Mouse (Mus musculus): ENCODE measurements around the gene Gse1. TPM values are rescaled to one million over a fixed set of nuclear protein-coding genes. Genes with fewer than 3 reads are reported as not detected.
A peak's percentile ranks its signal among the peaks of the same experiment; 100 is the strongest.

Gse1 gene
- polyA plus RNA-seq, 1 experiment: 52.4 TPM

DNA sequence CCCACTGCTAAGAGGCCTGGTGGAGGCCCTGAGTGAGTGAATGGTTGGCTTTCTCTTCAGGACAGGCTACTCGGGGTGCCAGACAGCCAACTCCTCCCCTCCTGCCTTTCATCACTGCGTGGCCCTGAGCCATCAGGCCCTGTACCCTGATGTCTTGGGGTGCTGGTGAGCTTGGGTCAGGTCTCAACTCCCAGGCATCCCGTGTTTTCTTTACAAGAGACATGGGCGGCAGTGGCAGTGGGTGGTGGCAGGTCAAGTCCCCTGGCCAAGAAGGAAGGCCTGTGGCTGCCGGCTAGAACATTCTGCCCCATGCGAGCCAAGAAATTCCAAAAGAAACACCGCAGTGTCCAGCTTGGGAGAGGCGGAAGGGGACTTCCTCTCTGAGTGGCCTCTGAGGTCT is 41.8 kb upstream of the Gse1 start:
- no peak for TF ChIP-seq POLR2A (IDR thresholded peaks at IDR 0.05; ENCODE audit: borderline replicate concordance, insufficient read depth, low read length)
- no peak for TF ChIP-seq CTCF (IDR thresholded peaks at IDR 0.05; ENCODE audit: borderline replicate concordance, insufficient read depth, low read depth, low read length)
- no peak for DNase-seq
- H3K27me3 ChIP-seq (ENCODE audit: control insufficient read depth, insufficient read depth, low read length): no peaks in the 10 kb centered on the region
- no peak overlapping the region for H3K4me3 ChIP-seq (replicated peaks; ENCODE audit: insufficient read depth, low read depth, low read length)
- no peak overlapping the region for H3K27ac ChIP-seq (ENCODE audit: insufficient read depth, low read length)
- peaks cover 19% of the 10 kb centered on the region; the same call in 1 of the 2 replicates for H3K4me1 ChIP-seq (ENCODE audit: control insufficient read depth, insufficient read depth, low read length)
- 75% methylated on average over 8 of the region's 8 CpGs for WGBS

GRCm38 (mm10) chr8:120188510-120188909 is 39.7 kb upstream of the Gse1 start:
- no peak for DNase-seq
- WGBS: 74% methylated on average over 6 of the region's 6 CpGs
- no peak for TF ChIP-seq POLR2A (IDR thresholded peaks at IDR 0.05; ENCODE audit: borderline replicate concordance, insufficient read depth, low read length)
- TF ChIP-seq CTCF (IDR thresholded peaks at IDR 0.05; ENCODE audit: borderline replicate concordance, insufficient read depth, low read depth, low read length): no peak
- Histone ChIP-seq H3K27ac (ENCODE audit: insufficient read depth, low read length) (no peak overlapping the region), H3K4me3 (replicated peaks; ENCODE audit: insufficient read depth, low read depth, low read length) (no peak overlapping the region), H3K4me1 (ENCODE audit: control insufficient read depth, insufficient read depth, low read length) (peaks cover 23% of the 10 kb centered on the region; the same call in 1 of the 2 replicates), H3K27me3 (ENCODE audit: control insufficient read depth, insufficient read depth, low read length) (no peaks in the 10 kb centered on the region)

DNA sequence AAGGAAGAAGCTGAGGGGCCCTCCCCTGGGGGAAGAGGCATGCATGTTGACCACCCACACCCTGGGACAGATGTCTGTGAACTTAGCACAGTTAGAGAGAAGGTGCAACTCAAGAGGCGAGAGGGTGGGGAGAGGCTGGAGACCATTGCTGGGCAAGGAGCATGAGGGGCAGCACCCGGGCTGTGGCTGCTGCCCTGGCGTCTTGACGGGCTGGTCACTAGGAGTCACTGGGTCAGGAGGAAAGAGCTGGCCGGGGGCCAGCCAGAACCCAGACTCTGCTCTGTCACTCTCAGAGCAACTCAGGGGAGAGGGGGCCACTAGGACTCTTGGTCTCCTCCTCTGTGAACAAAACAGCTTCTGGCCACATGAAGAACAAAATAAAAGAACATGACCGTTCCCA is 38.8 kb upstream of the Gse1 start:
- 81% methylated on average over 6 of the region's 6 CpGs for WGBS
- Histone ChIP-seq H3K4me3 (replicated peaks; ENCODE audit: insufficient read depth, low read depth, low read length) (no peak overlapping the region), H3K4me1 (ENCODE audit: control insufficient read depth, insufficient read depth, low read length) (peaks cover 23% of the 10 kb centered on the region; the same call in 1 of the 2 replicates), H3K27me3 (ENCODE audit: control insufficient read depth, insufficient read depth, low read length) (no peaks in the 10 kb centered on the region), H3K27ac (ENCODE audit: insufficient read depth, low read length) (no peak overlapping the region)
- no peak for DNase-seq
- TF ChIP-seq POLR2A (IDR thresholded peaks at IDR 0.05; ENCODE audit: borderline replicate concordance, insufficient read depth, low read length) (no peak), CTCF (IDR thresholded peaks at IDR 0.05; ENCODE audit: borderline replicate concordance, insufficient read depth, low read depth, low read length) (no peak)

GRCm38 (mm10) chr8:120190107-120190809 is 38.0 kb upstream of the Gse1 start:
- TF ChIP-seq POLR2A (IDR thresholded peaks at IDR 0.05; ENCODE audit: borderline replicate concordance, insufficient read depth, low read length) (peak; percentile 61; the same call in 1 of the 2 replicates), CTCF (IDR thresholded peaks at IDR 0.05; ENCODE audit: borderline replicate concordance, insufficient read depth, low read depth, low read length) (no peak)
- DNase-seq: peak; percentile 35 to 48
- Histone ChIP-seq H3K27ac (ENCODE audit: insufficient read depth, low read length) (peak overlapping the region; percentile 78), H3K27me3 (ENCODE audit: control insufficient read depth, insufficient read depth, low read length) (no peaks in the 10 kb centered on the region), H3K4me1 (ENCODE audit: control insufficient read depth, insufficient read depth, low read length) (peaks cover 22% of the 10 kb centered on the region; the same call in 1 of the 2 replicates), H3K4me3 (replicated peaks; ENCODE audit: insufficient read depth, low read depth, low read length) (peak overlapping the region; percentile 33)
- 46% methylated on average over 17 of the region's 17 CpGs for WGBS

DNA sequence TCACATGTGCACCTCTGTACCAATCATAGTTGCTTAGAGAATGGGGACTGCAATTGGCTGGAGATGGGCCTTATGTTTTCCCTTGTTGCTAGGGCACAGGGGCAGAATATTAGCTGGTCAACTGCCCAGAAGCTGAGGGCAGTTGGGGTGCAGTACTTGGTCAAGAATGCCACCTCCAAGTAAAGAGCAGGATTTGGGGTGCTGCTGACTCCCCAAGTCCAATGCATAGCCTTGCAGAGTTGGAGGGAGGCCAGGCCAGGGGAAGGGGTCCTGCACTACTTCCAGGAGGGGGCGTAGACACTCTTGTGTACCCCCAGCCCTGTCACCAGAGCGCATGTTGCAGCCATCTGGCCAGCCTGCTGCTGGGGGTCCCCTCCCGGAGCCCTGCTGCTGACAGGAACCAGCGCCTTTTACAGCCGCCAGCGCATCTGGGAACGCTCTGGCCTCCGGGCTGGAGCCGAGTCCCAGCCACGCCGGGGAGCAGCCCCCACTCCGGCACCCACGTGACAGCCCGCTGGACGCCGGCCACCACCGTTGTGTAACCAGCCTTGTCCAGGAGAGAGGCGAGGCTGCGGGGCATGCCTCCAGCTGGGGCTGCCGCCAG is 37.3 kb upstream of the Gse1 start:
- Histone ChIP-seq H3K4me1 (ENCODE audit: control insufficient read depth, insufficient read depth, low read length) (peaks cover 16% of the 10 kb centered on the region; the same call in 1 of the 2 replicates), H3K27me3 (ENCODE audit: control insufficient read depth, insufficient read depth, low read length) (no peaks in the 10 kb centered on the region), H3K4me3 (replicated peaks; ENCODE audit: insufficient read depth, low read depth, low read length) (peak overlapping the region; percentile 53), H3K27ac (ENCODE audit: insufficient read depth, low read length) (peak overlapping the region; percentile 93)
- DNase-seq: peak; percentile 84 to 90
- no peak for TF ChIP-seq CTCF (IDR thresholded peaks at IDR 0.05; ENCODE audit: borderline replicate concordance, insufficient read depth, low read depth, low read length)
- peak; percentile 32; the same call in 1 of the 2 replicates for TF ChIP-seq POLR2A (IDR thresholded peaks at IDR 0.05; ENCODE audit: borderline replicate concordance, insufficient read depth, low read length)
- WGBS: 1% methylated on average over 20 of the region's 20 CpGs

GRCm38 (mm10) chr8:120191633-120192032 is 36.6 kb upstream of the Gse1 start:
- Histone ChIP-seq H3K27me3 (ENCODE audit: control insufficient read depth, insufficient read depth, low read length) (no peaks in the 10 kb centered on the region), H3K4me3 (replicated peaks; ENCODE audit: insufficient read depth, low read depth, low read length) (no peak overlapping the region), H3K4me1 (ENCODE audit: control insufficient read depth, insufficient read depth, low read length) (peaks cover 16% of the 10 kb centered on the region; the same call in 1 of the 2 replicates), H3K27ac (ENCODE audit: insufficient read depth, low read length) (no peak overlapping the region)
- DNase-seq: no peak
- no peak for TF ChIP-seq CTCF (IDR thresholded peaks at IDR 0.05; ENCODE audit: borderline replicate concordance, insufficient read depth, low read depth, low read length)
- no peak for TF ChIP-seq POLR2A (IDR thresholded peaks at IDR 0.05; ENCODE audit: borderline replicate concordance, insufficient read depth, low read length)
- 57% methylated on average over 5 of the region's 5 CpGs for WGBS

GRCm38 (mm10) chr8:120192118-120192517 is 36.1 kb upstream of the Gse1 start:
- Histone ChIP-seq H3K27ac (ENCODE audit: insufficient read depth, low read length) (no peak overlapping the region), H3K27me3 (ENCODE audit: control insufficient read depth, insufficient read depth, low read length) (no peaks in the 10 kb centered on the region), H3K4me3 (replicated peaks; ENCODE audit: insufficient read depth, low read depth, low read length) (no peak overlapping the region), H3K4me1 (ENCODE audit: control insufficient read depth, insufficient read depth, low read length) (peaks cover 16% of the 10 kb centered on the region; the same call in 1 of the 2 replicates)
- DNase-seq: no peak
- TF ChIP-seq CTCF (IDR thresholded peaks at IDR 0.05; ENCODE audit: borderline replicate concordance, insufficient read depth, low read depth, low read length) (no peak), POLR2A (IDR thresholded peaks at IDR 0.05; ENCODE audit: borderline replicate concordance, insufficient read depth, low read length) (no peak)
- 98% methylated on average over 5 of the region's 5 CpGs for WGBS

DNA sequence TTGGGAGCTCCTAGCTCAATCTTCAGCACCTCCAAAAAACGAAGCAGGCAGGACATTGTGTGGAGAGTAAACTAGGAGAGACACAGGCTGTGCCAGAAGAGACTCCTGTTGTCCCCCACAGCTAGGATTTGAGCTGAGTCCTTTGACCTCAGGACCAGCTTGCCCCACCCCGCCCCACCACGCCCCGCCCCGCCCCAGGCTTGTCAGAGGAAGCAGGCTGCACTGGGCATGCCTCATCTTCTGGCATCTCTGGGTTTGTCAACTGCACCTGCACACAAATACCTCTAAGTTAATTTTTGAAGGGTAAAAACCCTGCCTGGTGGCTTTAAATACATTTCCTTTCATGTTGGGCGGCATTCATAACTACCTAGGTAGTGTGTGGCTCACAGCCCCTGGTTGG is 26.9 kb upstream of the Gse1 start:
- H3K4me1 ChIP-seq (ENCODE audit: control insufficient read depth, insufficient read depth, low read length): no peaks in the 10 kb centered on the region
- WGBS: 95% methylated on average over 6 of the region's 6 CpGs
- H3K27me3 ChIP-seq (ENCODE audit: control insufficient read depth, insufficient read depth, low read length): no peaks in the 10 kb centered on the region
- TF ChIP-seq POLR2A (IDR thresholded peaks at IDR 0.05; ENCODE audit: borderline replicate concordance, insufficient read depth, low read length): no peak
- no peak for DNase-seq
- H3K4me3 ChIP-seq (replicated peaks; ENCODE audit: insufficient read depth, low read depth, low read length): no peak overlapping the region
- no peak overlapping the region for H3K27ac ChIP-seq (ENCODE audit: insufficient read depth, low read length)

All from cerebellum, adult 2 months (tissue).